8 mouse cellular contexts compared by ENCODE assay signal in the genomic region with DNA sequence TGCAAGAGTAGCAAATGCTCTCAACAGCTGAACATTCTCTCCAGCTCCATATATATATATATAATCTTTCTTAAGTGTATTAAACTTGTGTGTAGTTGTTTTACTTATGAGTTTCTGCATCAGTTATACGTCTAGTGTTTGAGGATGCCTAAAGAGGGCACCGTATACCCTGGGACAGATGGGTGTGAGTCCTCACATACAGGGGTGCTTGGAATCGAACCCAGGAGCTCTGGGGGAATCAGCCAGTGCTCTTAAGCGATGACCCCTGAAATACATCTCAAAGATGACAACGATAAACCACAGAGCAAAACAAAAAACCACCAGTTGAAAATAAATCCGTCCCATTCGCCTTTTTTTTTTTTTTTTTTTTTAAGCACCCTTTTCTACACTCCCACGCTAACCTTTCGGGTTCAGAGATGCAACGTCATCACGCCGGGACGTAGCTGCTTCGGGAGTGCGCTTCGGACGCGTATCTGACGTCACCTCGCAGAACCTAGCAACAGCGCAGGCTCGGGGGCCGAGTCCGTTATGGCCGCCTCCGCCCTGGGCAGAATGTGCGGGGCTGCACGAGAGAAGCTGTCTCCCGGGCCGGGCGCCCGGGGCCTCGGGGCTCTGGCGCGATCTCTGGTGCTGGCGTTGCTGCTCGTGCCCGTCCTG. TPM values are rescaled to one million over a fixed set of nuclear protein-coding genes. Genes with fewer than 3 reads are reported as not detected.
DNase-seq lines count a peak whose midpoint lies in the region; ATAC-seq lines count a peak whose summit lies in the region.

A gene (plus strand): TSS at position 489 of the 657 bp plus-strand sequence.

- peak within 1 kb of the TSS; percentile 67 for H3K4me2 ChIP-seq in hindbrain, embryonic 15.5 days

- no peaks in the 10 kb centered on the region for H3K36me3 ChIP-seq in hindbrain, embryonic 15.5 days

- H3K9ac ChIP-seq in hindbrain, embryonic 15.5 days: peak within 1 kb of the TSS; percentile 80

- DNase-seq in R1 (ENCODE audit: low read depth, low spot score): peak; percentile 96
- peak; percentile 94 to 95 for DNase-seq in cerebellum, postnatal 25 days
- DNase-seq in frontal cortex, postnatal 36 days (ENCODE audit: low spot score in 2 of 2): peak; percentile 92 to 95
- DNase-seq in left cerebral cortex, adult 11 months (ENCODE audit: low spot score): peak; percentile 91
- peak; percentile 93 to 94 for DNase-seq in lung, postnatal 4 days
- DNase-seq in retina, postnatal 7 days (ENCODE audit: low read depth, low spot score): peak; percentile 87
- DNase-seq in urinary bladder, adult 2 months (ENCODE audit: low spot score): peak; percentile 85

- H3K27me3 ChIP-seq in hindbrain, embryonic 15.5 days: no peaks in the 10 kb centered on the region

- peak; percentile 96 for ATAC-seq in hindbrain, embryonic 15.5 days (ENCODE audit: low FRiP score, low read depth)

- peaks cover 27% of the 10 kb centered on the region for H3K4me1 ChIP-seq in hindbrain, embryonic 15.5 days (replicated peaks)

- 2% methylated on average over 38 of the region's 38 CpGs for WGBS in hindbrain, embryonic 15.5 days

- H3K9me3 ChIP-seq in hindbrain, embryonic 15.5 days: no peaks in the 10 kb centered on the region

- H3K4me3 ChIP-seq in hindbrain, embryonic 15.5 days: peak within 1 kb of the TSS; percentile 65

- peak within 1 kb of the TSS; percentile 86 for H3K27ac ChIP-seq in hindbrain, embryonic 15.5 days (replicated peaks)

RNA-seq across cellular contexts. Expression of the gene that starts here (rescaled TPM):
- polyA plus RNA-seq in hindbrain, embryonic 15.5 days (2015; fragmentation: Nextera tagmentation; extraction: Ambion mirVana): 129 and 136 TPM in 2 replicates
- 217 and 261 TPM in 2 replicates for polyA plus RNA-seq in urinary bladder, adult 2 months (2012; rRNA removed)

Comparison
In these comparisons a context has a peak if more than half of its experiments do, and no peak if none do; other contexts are left out.
1. Peak in every context shown above with its lines: DNase-seq, ATAC-seq, H3K4me3 ChIP-seq and H3K27ac ChIP-seq.